In genomic region chr10:109723646-109724045, GRCm38 (mm10) we compare ENCODE assay signal across 22 mouse cellular contexts.
"Had no signal": no experiment of that assay in that cellular context is flagged by ENCODE, and none has a peak within 500 bp of the region (broad histone marks: within the 10 kb centered on the region; RNA-seq: fewer than 3 reads in every experiment).

No protein-coding gene starts in this region.

- H3K4me3 ChIP-seq: heart, embryonic 13.5 days; heart, embryonic 15.5 days; hindbrain, embryonic 13.5 days; hindbrain, embryonic 15.5 days; layer of hippocampus, adult 2 months; left cerebral cortex, adult 2 months; limb, embryonic 10.5 days; limb, embryonic 12.5 days had no signal

- H3K9me3 ChIP-seq: heart, embryonic 13.5 days; heart, embryonic 15.5 days; hindbrain, embryonic 13.5 days; hindbrain, embryonic 15.5 days; limb, embryonic 10.5 days; limb, embryonic 12.5 days had no signal

- H3K36me3 ChIP-seq: heart, embryonic 13.5 days; heart, embryonic 15.5 days; limb, embryonic 10.5 days; limb, embryonic 12.5 days had no signal

- DNase-seq: gastrocnemius, postnatal 14 days; gastrocnemius, postnatal 36 days; heart, adult 18-20 months; heart, postnatal 14 days; heart, postnatal 36 days; kidney, adult 11 months; kidney, adult 8-10 months; kidney, postnatal 14 days; kidney, postnatal 36 days; liver had no signal

- H3K4me2 ChIP-seq: heart, embryonic 11.5 days; heart, embryonic 13.5 days; heart, embryonic 15.5 days; hindbrain, embryonic 13.5 days; hindbrain, embryonic 15.5 days; limb, embryonic 12.5 days; liver, embryonic 11.5 days had no signal

- H3K9ac ChIP-seq: heart, embryonic 13.5 days; heart, embryonic 15.5 days; hindbrain, embryonic 13.5 days; hindbrain, embryonic 15.5 days; limb, embryonic 12.5 days had no signal

- ATAC-seq: hindbrain, postnatal 0 days; intestine, embryonic 16.5 days had no signal

- H3K4me1 ChIP-seq: heart, embryonic 13.5 days; heart, embryonic 15.5 days; hindbrain, embryonic 13.5 days; hindbrain, embryonic 15.5 days; limb, embryonic 10.5 days; limb, embryonic 12.5 days had no signal

- H3K27ac ChIP-seq: heart, embryonic 13.5 days; heart, embryonic 15.5 days; hindbrain, embryonic 13.5 days; hindbrain, embryonic 15.5 days; hindbrain, postnatal 0 days; layer of hippocampus, adult 2 months; left cerebral cortex, adult 2 months; limb, embryonic 10.5 days; limb, embryonic 12.5 days had no signal

- H3K27me3 ChIP-seq: heart, embryonic 13.5 days; heart, embryonic 15.5 days; hindbrain, embryonic 13.5 days; hindbrain, embryonic 15.5 days; limb, embryonic 12.5 days had no signal
